Mouse (Mus musculus) hindbrain, postnatal 0 days (tissue): ENCODE results near the gene Sp3. TPM values are rescaled to one million over a fixed set of nuclear protein-coding genes. Genes with fewer than 3 reads are reported as not detected.
A peak's percentile ranks its signal among the peaks of the same experiment; 100 is the strongest.

ENCODE experiments used
- ATAC-seq: fragments of 200-750 bp; cut with Nextera tagmentation; 2 replicates; pipeline ENCODE4 v1.8.0; 2017; ENCODE audit warnings: mild to moderate bottlenecking, moderate TSS enrichment, moderate library complexity
- DNase-seq: peaks from one replicate; pipeline ENCODE4 v3.0.0-alpha.2; 2015; ENCODE audit warnings: low spot score
- H3K27ac ChIP-seq: fragments of 300-500 bp; sonication (generic); 2 replicates; pipeline ENCODE4 v1.5.1; 2014; ENCODE audit warnings: mild to moderate bottlenecking
- H3K27me3 ChIP-seq: fragments of 300-500 bp; sonication (generic); 2 replicates; pipeline ENCODE4 v1.6.1; 2014; ENCODE audit warnings: low read length, mixed read lengths; ENCODE audit not compliant: insufficient read depth
- H3K36me3 ChIP-seq: fragments of 300-500 bp; sonication (generic); 2 replicates; pipeline ENCODE4 v1.6.1; 2014; ENCODE audit warnings: low read length, mixed read lengths; ENCODE audit not compliant: insufficient read depth
- H3K4me1 ChIP-seq: fragments of 300-500 bp; sonication (generic); 2 replicates; pipeline ENCODE4 v1.6.1; 2014; ENCODE audit warnings: antibody characterized with exemption, low read length, mixed read lengths; ENCODE audit not compliant: insufficient read depth
- H3K4me2 ChIP-seq: fragments of 300-500 bp; sonication (generic); 2 replicates; pipeline ENCODE4 v1.6.1; 2014; ENCODE audit warnings: low read depth, mild to moderate bottlenecking, low read length, moderate library complexity, mixed read lengths
- H3K4me3 ChIP-seq: fragments of 300-500 bp; sonication (generic); 2 replicates; pipeline ENCODE4 v1.5.1; 2014; ENCODE audit warnings: low read length
- H3K9ac ChIP-seq: fragments of 300-500 bp; sonication (generic); replicated peaks from 2 replicates; pipeline ENCODE4 v1.6.1; 2014; ENCODE audit warnings: mild to moderate bottlenecking, low read length, moderate library complexity, mixed read lengths
- H3K9me3 ChIP-seq: fragments of 300-500 bp; sonication (generic); 2 replicates; pipeline ENCODE4 v1.6.1; 2016; ENCODE audit warnings: low read length, mixed read lengths
- CTCF ChIP-seq: IDR thresholded peaks from 2 replicates; pipeline ENCODE4 v1.5.1; 2016; ENCODE audit warnings: antibody characterized with exemption, control low read depth, low read depth
- WGBS: fragments of 180-500 bp; shearing (Covaris S2); extraction: QIAGEN DNeasy Blood & Tissue Kit; methylation state at CpG from one replicate; pipeline ENCODE4 v1.1.7; 2014; 5-methylcytosine and 5-hydroxymethylcytosine counted together
- polyA plus RNA-seq: library from polyadenylated mRNA; unstranded; fragments of >200 nt; fragmentation: Nextera tagmentation; extraction: Ambion mirVana; gene quantifications from 2 replicates; pipeline ENCODE4 v1.2.1, GENCODE M21; 2015
- total RNA-seq: library from RNA; depleted of rRNA; stranded (reverse); fragments of >200 nt; gene quantifications from 2 replicates; pipeline ENCODE4 v1.2.3, GENCODE M21; 2014; rRNA removed

The Sp3 gene
- total RNA-seq, result 62.1 and 91.4 TPM in 2 replicates
- 24.6 and 25.5 TPM in 2 replicates for polyA plus RNA-seq

DNA sequence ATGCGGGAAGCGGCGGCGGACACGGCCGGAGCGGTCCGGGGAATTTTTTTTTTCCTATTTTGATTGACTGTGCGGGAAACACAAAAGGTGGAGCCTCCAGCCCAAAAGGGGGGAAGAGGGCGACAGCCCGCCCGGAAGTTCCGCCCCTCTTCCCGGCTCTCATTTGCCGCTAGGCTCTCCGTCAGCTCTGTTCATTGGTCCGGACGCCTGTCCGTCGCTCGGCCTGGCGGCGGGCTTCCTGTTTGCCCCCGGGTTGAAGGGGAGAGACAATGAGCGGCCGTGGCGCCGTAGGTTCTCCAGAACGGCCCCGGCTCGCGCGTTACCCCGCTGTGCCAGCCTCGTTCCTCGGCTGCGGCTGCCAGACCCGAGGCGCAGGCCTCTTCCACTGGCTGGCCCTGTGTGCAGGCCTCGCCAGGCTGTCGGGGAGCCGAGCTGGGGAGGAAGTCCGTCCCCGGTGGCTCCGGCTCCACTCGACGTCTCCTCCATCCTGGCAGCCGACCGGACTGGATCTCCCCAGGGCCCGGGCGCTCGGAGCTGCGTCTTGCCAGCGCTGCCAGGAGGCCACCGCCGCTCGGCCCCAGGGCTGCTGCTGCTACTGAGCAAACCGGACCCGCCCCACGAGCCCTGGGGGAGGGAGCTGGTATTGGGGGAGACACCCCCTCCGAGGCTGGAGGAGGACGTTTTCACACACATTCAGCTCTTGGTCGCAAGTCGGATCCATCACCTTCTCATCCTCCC lies at the start of gene Sp3:
Gene Sp3, minus strand, starts transcription at position 110 of the 738 bp plus-strand sequence.
- no peaks in the 10 kb centered on the region for H3K36me3 ChIP-seq
- no peak for TF ChIP-seq CTCF
- peak within 1 kb of the TSS; percentile 100 for H3K9ac ChIP-seq
- H3K4me3 ChIP-seq, result peak within 1 kb of the TSS; percentile 99
- peak within 1 kb of the TSS; percentile 61 for H3K4me2 ChIP-seq
- H3K27ac ChIP-seq, result peak within 1 kb of the TSS; percentile 100
- peaks cover 8% of the 10 kb centered on the region; the same call in 1 of the 2 replicates for H3K4me1 ChIP-seq
- ATAC-seq (peak; percentile 93), DNase-seq (peak; percentile 99)
- under 1% methylated on average over 62 of the region's 64 CpGs for WGBS
- no peaks in the 10 kb centered on the region for H3K9me3 ChIP-seq
- no peaks in the 10 kb centered on the region for H3K27me3 ChIP-seq

DNA sequence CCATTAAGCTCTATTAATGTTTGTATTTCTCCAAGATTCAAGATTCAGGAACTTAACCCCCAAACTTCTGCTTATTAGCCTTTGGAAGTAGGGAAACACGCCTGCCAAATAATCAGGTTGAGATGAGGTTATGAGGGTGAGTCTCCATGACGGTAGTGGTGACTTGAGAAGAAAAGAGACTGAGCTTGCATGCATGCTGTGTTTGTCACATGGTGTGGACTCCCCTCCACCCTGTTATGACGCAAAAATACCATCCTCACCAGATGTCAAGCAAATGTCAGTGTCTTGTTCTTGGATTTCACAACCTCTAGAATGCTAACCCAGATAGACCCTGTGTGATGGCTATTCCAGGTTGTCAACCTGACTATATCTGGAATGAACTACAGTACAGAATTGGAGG lies 49.6 kb upstream of the Sp3 start:
- DNase-seq (no peak), ATAC-seq (no peak)
- Histone ChIP-seq H3K9ac (no peak overlapping the region), H3K27ac (no peak overlapping the region), H3K36me3 (no peaks in the 10 kb centered on the region), H3K4me3 (no peak overlapping the region), H3K27me3 (no peaks in the 10 kb centered on the region), H3K4me2 (no peak overlapping the region), H3K9me3 (no peaks in the 10 kb centered on the region), H3K4me1 (no peaks in the 10 kb centered on the region)
- WGBS, result 86% methylated on average over 3 of the region's 3 CpGs
- TF ChIP-seq CTCF, result no peak

DNA sequence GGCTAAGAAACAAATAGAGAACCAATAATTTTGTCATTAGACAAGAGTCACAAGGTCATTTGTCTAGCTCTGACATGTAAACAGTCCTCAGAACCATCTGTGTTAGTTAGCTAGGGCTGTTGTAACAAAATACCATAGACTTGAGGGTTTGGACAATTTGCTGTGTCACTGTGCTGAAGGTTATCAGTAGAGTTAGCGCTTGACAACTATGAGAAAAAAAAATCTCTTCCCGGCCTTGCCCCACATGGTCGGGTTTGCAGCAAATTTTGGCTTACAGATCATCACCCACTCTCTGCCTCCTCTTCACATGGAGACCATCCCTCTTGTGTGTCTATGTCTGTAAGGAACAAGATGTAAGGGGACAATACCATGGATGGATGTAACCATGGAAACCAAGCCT lies 47.8 kb upstream of the Sp3 start:
- ATAC-seq (no peak), DNase-seq (no peak)
- H3K9me3 ChIP-seq, result no peaks in the 10 kb centered on the region
- no peak overlapping the region for H3K4me2 ChIP-seq
- no peak overlapping the region for H3K9ac ChIP-seq
- WGBS, result 89% methylated on average over 3 of the region's 3 CpGs
- no peak overlapping the region for H3K4me3 ChIP-seq
- no peaks in the 10 kb centered on the region for H3K4me1 ChIP-seq
- no peaks in the 10 kb centered on the region for H3K36me3 ChIP-seq
- no peak overlapping the region for H3K27ac ChIP-seq
- H3K27me3 ChIP-seq, result no peaks in the 10 kb centered on the region
- no peak for TF ChIP-seq CTCF

DNA sequence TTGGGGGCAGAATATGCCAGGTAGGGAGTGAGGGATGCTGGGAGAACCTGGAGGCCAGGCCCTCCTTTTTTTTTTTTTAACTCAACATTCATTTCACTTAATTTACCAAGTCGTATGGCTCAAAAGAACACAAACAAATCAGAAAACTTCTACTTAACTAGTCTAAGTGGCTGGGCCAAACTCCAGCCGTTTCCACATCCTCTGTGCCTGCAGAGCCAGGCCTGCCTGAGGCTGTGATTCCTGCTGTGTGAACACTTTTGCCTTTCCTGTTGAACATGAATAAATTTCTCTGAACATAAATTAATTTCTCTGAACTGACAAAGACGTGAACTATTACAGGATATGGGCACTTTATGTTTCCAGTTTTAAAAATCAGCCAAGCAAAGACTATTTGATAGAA lies 46.9 kb upstream of the Sp3 start:
- H3K27me3 ChIP-seq, result no peaks in the 10 kb centered on the region
- no peak overlapping the region for H3K9ac ChIP-seq
- H3K4me2 ChIP-seq, result no peak overlapping the region
- H3K4me1 ChIP-seq, result no peaks in the 10 kb centered on the region
- no peaks in the 10 kb centered on the region for H3K9me3 ChIP-seq
- WGBS, result 44% methylated on average over 3 of the region's 3 CpGs
- DNase-seq (no peak), ATAC-seq (no peak)
- no peaks in the 10 kb centered on the region for H3K36me3 ChIP-seq
- H3K4me3 ChIP-seq, result no peak overlapping the region
- no peak for TF ChIP-seq CTCF
- no peak overlapping the region for H3K27ac ChIP-seq

DNA sequence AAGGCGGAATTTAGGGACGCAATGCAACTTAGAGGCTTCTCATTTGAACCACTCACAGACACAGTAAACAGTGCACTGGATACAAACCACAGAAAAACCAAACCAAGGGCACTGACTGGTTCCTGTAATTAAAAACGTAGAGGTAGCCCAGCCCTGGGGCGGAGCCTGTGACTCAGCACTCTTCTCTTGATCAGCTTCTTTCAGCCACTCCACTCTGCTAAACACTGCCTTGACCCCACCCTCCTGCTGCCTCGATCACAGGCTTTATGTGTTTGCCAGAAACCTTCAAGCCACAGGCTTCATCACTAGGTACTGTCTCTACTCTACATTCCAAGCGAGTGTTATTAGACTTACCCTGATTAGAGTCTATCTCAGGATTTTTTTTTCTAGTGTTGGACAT lies 43.6 kb upstream of the Sp3 start:
- WGBS, result 49% methylated on average over 6 of the region's 6 CpGs
- no peak overlapping the region for H3K9ac ChIP-seq
- no peaks in the 10 kb centered on the region for H3K36me3 ChIP-seq
- TF ChIP-seq CTCF, result no peak
- H3K4me1 ChIP-seq, result no peaks in the 10 kb centered on the region
- no peak for DNase-seq
- no peaks in the 10 kb centered on the region for H3K9me3 ChIP-seq
- H3K4me2 ChIP-seq, result no peak overlapping the region
- no peak overlapping the region for H3K27ac ChIP-seq
- no peaks in the 10 kb centered on the region for H3K27me3 ChIP-seq
- no peak for ATAC-seq
- H3K4me3 ChIP-seq, result no peak overlapping the region

- WGBS, result 85% methylated on average over 6 of the region's 6 CpGs
- ATAC-seq (no peak), DNase-seq (no peak)
- Histone ChIP-seq H3K4me1 (no peaks in the 10 kb centered on the region), H3K9me3 (no peaks in the 10 kb centered on the region), H3K4me2 (no peak overlapping the region), H3K27ac (no peak overlapping the region), H3K4me3 (no peak overlapping the region), H3K36me3 (no peaks in the 10 kb centered on the region), H3K9ac (no peak overlapping the region), H3K27me3 (no peaks in the 10 kb centered on the region)
- no peak for TF ChIP-seq CTCF
Observed at GRCm38 (mm10) chr2:73021046-73021445, 40.8 kb upstream of the Sp3 start.
